Mouse (Mus musculus) erythroblast, embryonic 14.5 days (primary cell): ENCODE measurements around the gene Aldh4a1.

Source experiments
- GATA1 ChIP-seq: IDR thresholded peaks from 2 replicates; pipeline ENCODE4 v1.6.1; 2012; ENCODE audit warnings: low read length, inconsistent platforms, mixed read lengths
- TAL1 ChIP-seq: IDR thresholded peaks from 3 replicates; pipeline ENCODE4 v1.6.1; 2012; ENCODE audit warnings: low read length, inconsistent platforms, mixed read lengths

DNA sequence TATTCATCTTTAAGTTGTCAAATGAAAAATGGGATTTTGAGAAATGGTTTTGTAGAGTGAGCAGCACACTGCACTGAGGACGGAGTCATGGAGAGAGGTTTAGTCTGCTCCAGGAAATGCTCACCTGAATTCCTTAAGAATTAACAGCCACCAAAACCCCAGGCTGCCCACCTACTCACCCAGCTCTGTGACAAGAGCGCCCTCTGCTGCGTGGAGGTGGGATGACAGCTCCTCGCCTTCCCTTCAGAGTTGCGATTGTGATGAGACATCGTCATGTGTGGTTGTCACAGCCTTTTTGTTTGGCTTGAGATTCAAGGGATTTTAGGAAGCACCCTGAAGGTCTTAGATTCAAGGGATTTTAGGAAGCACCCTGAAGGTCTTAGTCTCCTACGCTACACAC lies 13.7 kb downstream of the Aldh4a1 start:
- TF ChIP-seq GATA1 (no peak), TAL1 (no peak)
